Mouse (Mus musculus): Measurements from ENCODE around the gene Sumo3. TPM values are rescaled to one million over a fixed set of nuclear protein-coding genes. Genes with fewer than 3 reads are reported as not detected.

The Sumo3 gene
- polyA plus RNA-seq, 1 experiment from 2014 or later: 348 TPM

GRCm38 (mm10) chr10:77616166-77616565, 10.3 kb downstream of the Sumo3 start:
- 93% methylated on average over 9 of the region's 9 CpGs for WGBS
- H3K36me3 ChIP-seq (ENCODE audit: control insufficient read depth, insufficient read depth, low read length): peaks cover 49% of the 10 kb centered on the region
- no peaks in the 10 kb centered on the region for H3K9me3 ChIP-seq (ENCODE audit: control insufficient read depth, low read length)

DNA sequence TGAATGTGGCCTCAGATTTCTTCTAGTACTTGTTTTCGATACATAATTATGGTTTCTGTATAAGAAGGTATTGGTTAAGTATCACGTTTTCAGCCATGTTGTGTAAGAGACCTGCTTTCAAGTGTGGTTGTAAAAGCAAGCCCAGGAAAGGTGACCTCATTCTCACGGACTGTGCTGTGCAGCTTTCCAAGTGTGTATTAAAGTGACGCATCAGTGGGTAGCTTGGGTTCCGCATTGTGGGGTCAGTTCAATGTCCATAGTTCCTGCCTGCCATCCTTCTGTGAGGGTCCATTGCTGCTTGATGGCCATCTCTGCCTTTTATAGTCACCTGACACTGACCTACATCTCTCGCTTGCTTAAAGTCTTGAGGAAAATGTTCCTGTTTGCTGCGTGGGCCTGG, 11.0 kb downstream of the Sumo3 start:
- ATAC-seq (ENCODE audit: low read depth): no peak
- Histone ChIP-seq H3K4me1 (replicated peaks; ENCODE audit: control insufficient read depth, insufficient read depth, low read length) (peaks cover 8% of the 10 kb centered on the region), H3K9me3 (ENCODE audit: control insufficient read depth, low read length) (no peaks in the 10 kb centered on the region), H3K4me2 (ENCODE audit: low read depth, low read length) (no peak overlapping the region), H3K4me3 (ENCODE audit: low read length) (no peak overlapping the region), H3K27ac (ENCODE audit: low read length) (no peak overlapping the region), H3K36me3 (ENCODE audit: control insufficient read depth, insufficient read depth, low read length) (peaks cover 43% of the 10 kb centered on the region), H3K27me3 (ENCODE audit: control insufficient read depth, insufficient read depth, low read depth, low read length) (no peaks in the 10 kb centered on the region), H3K9ac (ENCODE audit: low read length) (no peak overlapping the region)
- 93% methylated on average over 7 of the region's 7 CpGs for WGBS

More at GRCm38 (mm10) chr10:77616166-77616565, 10.3 kb downstream of the Sumo3 start:
- no peak overlapping the region for H3K4me3 ChIP-seq (ENCODE audit: low read length)
- no peak overlapping the region for H3K4me2 ChIP-seq (ENCODE audit: low read depth, low read length)
- no peak overlapping the region for H3K9ac ChIP-seq (ENCODE audit: low read length)
- H3K4me1 ChIP-seq (replicated peaks; ENCODE audit: control insufficient read depth, insufficient read depth, low read length): peaks cover 3% of the 10 kb centered on the region
- no peak for ATAC-seq (ENCODE audit: low read depth)
- no peaks in the 10 kb centered on the region for H3K27me3 ChIP-seq (ENCODE audit: control insufficient read depth, insufficient read depth, low read depth, low read length)
- no peak overlapping the region for H3K27ac ChIP-seq (ENCODE audit: low read length)

DNA sequence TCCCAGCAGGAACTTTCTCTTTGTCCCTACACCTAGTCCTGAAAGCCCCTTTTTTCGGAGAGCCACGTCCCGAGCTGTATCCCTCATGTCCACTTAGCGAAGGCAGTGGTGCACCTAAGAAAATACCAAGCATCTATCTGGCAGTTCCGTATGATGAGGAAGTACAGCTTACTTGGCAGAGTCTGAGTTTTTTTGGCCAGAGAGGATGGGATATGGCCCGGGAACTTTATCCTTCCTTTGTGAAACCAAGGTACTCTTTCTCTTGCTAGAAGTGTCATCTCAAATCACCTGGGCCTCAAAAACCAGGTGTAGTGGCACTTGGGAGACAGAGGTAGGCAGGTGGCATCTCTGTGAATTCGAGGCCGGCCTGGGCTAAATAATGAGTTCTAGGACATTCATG, 15.6 kb downstream of the Sumo3 start:
- no peak; the same call in 1 of the 2 replicates for ATAC-seq (ENCODE audit: low read depth)
- H3K4me3 ChIP-seq (ENCODE audit: low read length): peak overlapping the region; percentile 65
- 77% methylated on average over 8 of the region's 8 CpGs for WGBS

GRCm38 (mm10) chr10:77622055-77622988, 16.4 kb downstream of the Sumo3 start, which contains the start of gene Ube2g2:
Gene Ube2g2 (plus strand): TSS chr10:77622275.
- peak within 1 kb of the TSS; percentile 97 for H3K9ac ChIP-seq (ENCODE audit: low read length)
- H3K27ac ChIP-seq (ENCODE audit: low read length): peak within 1 kb of the TSS; percentile 91
- peak; percentile 95 for ATAC-seq (ENCODE audit: low read depth)
- H3K4me2 ChIP-seq (ENCODE audit: low read depth, low read length): peak within 1 kb of the TSS; percentile 71
- peaks cover 11% of the 10 kb centered on the region for H3K36me3 ChIP-seq (ENCODE audit: control insufficient read depth, insufficient read depth, low read length)
- H3K4me1 ChIP-seq (replicated peaks; ENCODE audit: control insufficient read depth, insufficient read depth, low read length): peaks cover 29% of the 10 kb centered on the region
- H3K4me3 ChIP-seq (ENCODE audit: low read length): peak within 1 kb of the TSS; percentile 65
- H3K27me3 ChIP-seq (ENCODE audit: control insufficient read depth, insufficient read depth, low read depth, low read length): no peaks in the 10 kb centered on the region
- WGBS: under 1% methylated on average over 85 of the region's 96 CpGs
- H3K9me3 ChIP-seq (ENCODE audit: control insufficient read depth, low read length): no peaks in the 10 kb centered on the region

More for the DNA sequence above, 15.6 kb downstream of the Sumo3 start:
- Histone ChIP-seq H3K9ac (ENCODE audit: low read length) (peak overlapping the region; percentile 97), H3K36me3 (ENCODE audit: control insufficient read depth, insufficient read depth, low read length) (peaks cover 16% of the 10 kb centered on the region), H3K4me2 (ENCODE audit: low read depth, low read length) (peak overlapping the region; percentile 71), H3K27ac (ENCODE audit: low read length) (peak overlapping the region; percentile 91), H3K9me3 (ENCODE audit: control insufficient read depth, low read length) (no peaks in the 10 kb centered on the region), H3K27me3 (ENCODE audit: control insufficient read depth, insufficient read depth, low read depth, low read length) (no peaks in the 10 kb centered on the region), H3K4me1 (replicated peaks; ENCODE audit: control insufficient read depth, insufficient read depth, low read length) (peaks cover 26% of the 10 kb centered on the region)

DNA sequence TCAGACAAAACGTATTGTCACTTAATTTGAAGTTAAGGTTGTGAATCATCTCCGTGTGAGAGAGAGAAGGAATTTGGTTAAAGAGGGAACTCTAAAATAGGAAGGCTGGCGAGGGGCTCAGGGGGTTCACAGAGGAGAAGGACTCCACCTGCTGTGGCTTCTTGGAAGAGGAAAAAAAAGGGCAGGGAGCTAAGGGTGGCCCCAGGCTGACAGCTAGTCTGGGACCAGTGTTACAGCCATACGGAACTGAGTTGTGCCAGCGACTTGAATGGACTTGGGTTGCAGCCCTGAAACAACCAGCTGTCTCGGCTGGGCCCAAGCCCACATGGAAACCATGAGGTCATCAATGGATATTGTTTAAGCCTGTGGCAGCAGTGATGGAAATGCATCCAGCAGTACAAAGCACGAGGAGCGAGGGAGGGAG, 17.2 kb downstream of the Sumo3 start:
- Histone ChIP-seq H3K4me3 (ENCODE audit: low read length) (peak overlapping the region; percentile 65), H3K4me1 (replicated peaks; ENCODE audit: control insufficient read depth, insufficient read depth, low read length) (peaks cover 29% of the 10 kb centered on the region), H3K27me3 (ENCODE audit: control insufficient read depth, insufficient read depth, low read depth, low read length) (no peaks in the 10 kb centered on the region), H3K9me3 (ENCODE audit: control insufficient read depth, low read length) (no peaks in the 10 kb centered on the region), H3K27ac (ENCODE audit: low read length) (peak overlapping the region; percentile 91), H3K9ac (ENCODE audit: low read length) (peak overlapping the region; percentile 97), H3K36me3 (ENCODE audit: control insufficient read depth, insufficient read depth, low read length) (peaks cover 6% of the 10 kb centered on the region), H3K4me2 (ENCODE audit: low read depth, low read length) (peak overlapping the region; percentile 71)
- peak; percentile 20; the same call in 1 of the 2 replicates for ATAC-seq (ENCODE audit: low read depth)
- WGBS: 7% methylated on average over 8 of the region's 8 CpGs

DNA sequence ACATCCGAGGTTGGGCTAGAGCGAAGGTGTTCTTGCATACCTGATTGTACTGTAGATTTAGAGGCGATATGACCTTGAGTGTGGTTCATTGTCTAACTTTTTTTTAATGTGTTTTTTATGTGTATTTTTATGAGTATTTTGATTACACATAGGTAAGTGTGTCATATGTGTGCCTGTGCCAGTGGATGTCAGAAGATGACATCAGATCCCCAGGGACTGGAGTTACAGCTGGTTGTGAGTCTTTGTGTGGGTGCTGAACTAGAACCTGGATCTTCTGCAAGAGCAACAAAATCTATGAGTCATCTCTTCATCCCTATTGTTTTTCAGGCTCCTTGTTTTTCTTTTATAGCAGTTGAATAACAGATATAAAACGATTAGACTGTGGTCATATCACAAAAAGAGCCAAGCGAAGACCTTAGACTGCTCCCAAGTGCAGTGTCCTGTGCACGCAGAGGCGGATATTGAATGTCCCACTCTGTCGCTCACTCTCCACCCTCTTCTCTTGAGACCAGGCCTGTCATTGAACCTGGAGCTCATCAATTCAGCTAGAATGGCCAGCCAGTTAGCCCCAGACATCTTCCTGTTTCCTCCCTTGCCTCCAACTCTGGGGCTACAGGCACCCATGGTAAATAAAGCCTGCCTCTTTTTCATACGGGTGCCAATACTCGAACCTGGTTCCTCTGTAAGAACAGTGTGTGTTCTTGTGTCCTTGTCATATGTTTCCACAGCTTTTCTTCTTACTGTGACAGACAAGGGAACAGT, 17.9 kb downstream of the Sumo3 start:
- Histone ChIP-seq H3K27me3 (ENCODE audit: control insufficient read depth, insufficient read depth, low read depth, low read length) (no peaks in the 10 kb centered on the region), H3K27ac (ENCODE audit: low read length) (peak overlapping the region; percentile 41), H3K4me1 (replicated peaks; ENCODE audit: control insufficient read depth, insufficient read depth, low read length) (peaks cover 29% of the 10 kb centered on the region), H3K9me3 (ENCODE audit: control insufficient read depth, low read length) (no peaks in the 10 kb centered on the region), H3K4me2 (ENCODE audit: low read depth, low read length) (peak overlapping the region; percentile 71), H3K4me3 (ENCODE audit: low read length) (peak overlapping the region; percentile 65), H3K36me3 (ENCODE audit: control insufficient read depth, insufficient read depth, low read length) (peaks cover 2% of the 10 kb centered on the region; the same call in 1 of the 2 replicates), H3K9ac (ENCODE audit: low read length) (peak overlapping the region; percentile 45)
- no peak for ATAC-seq (ENCODE audit: low read depth)
- 82% methylated on average over 10 of the region's 10 CpGs for WGBS

- no peak overlapping the region for H3K4me2 ChIP-seq (ENCODE audit: low read depth, low read length)
- H3K27ac ChIP-seq (ENCODE audit: low read length): peak overlapping the region; percentile 41
- no peaks in the 10 kb centered on the region for H3K27me3 ChIP-seq (ENCODE audit: control insufficient read depth, insufficient read depth, low read depth, low read length)
- no peaks in the 10 kb centered on the region; the same call in 1 of the 2 replicates for H3K36me3 ChIP-seq (ENCODE audit: control insufficient read depth, insufficient read depth, low read length)
- no peaks in the 10 kb centered on the region for H3K9me3 ChIP-seq (ENCODE audit: control insufficient read depth, low read length)
- H3K4me3 ChIP-seq (ENCODE audit: low read length): no peak overlapping the region
- 61% methylated on average over 7 of the region's 7 CpGs for WGBS
- H3K9ac ChIP-seq (ENCODE audit: low read length): peak overlapping the region; percentile 45; the same call in 1 of the 2 replicates
- peaks cover 29% of the 10 kb centered on the region for H3K4me1 ChIP-seq (replicated peaks; ENCODE audit: control insufficient read depth, insufficient read depth, low read length)
- no peak for ATAC-seq (ENCODE audit: low read depth)
Measured at GRCm38 (mm10) chr10:77624570-77624995, 18.7 kb downstream of the Sumo3 start.

GRCm38 (mm10) chr10:77626036-77626435, 20.1 kb downstream of the Sumo3 start:
- H3K27me3 ChIP-seq (ENCODE audit: control insufficient read depth, insufficient read depth, low read depth, low read length): no peaks in the 10 kb centered on the region
- H3K4me3 ChIP-seq (ENCODE audit: low read length): no peak overlapping the region
- no peaks in the 10 kb centered on the region; the same call in none of the 2 replicates for H3K36me3 ChIP-seq (ENCODE audit: control insufficient read depth, insufficient read depth, low read length)
- no peaks in the 10 kb centered on the region for H3K9me3 ChIP-seq (ENCODE audit: control insufficient read depth, low read length)
- H3K27ac ChIP-seq (ENCODE audit: low read length): no peak overlapping the region
- no peak overlapping the region for H3K4me2 ChIP-seq (ENCODE audit: low read depth, low read length)
- no peak overlapping the region for H3K9ac ChIP-seq (ENCODE audit: low read length)
- H3K4me1 ChIP-seq (replicated peaks; ENCODE audit: control insufficient read depth, insufficient read depth, low read length): peaks cover 29% of the 10 kb centered on the region
- no peak for ATAC-seq (ENCODE audit: low read depth)
- WGBS: 76% methylated on average over 7 of the region's 7 CpGs

- H3K27ac ChIP-seq (ENCODE audit: low read length): no peak overlapping the region
- no peaks in the 10 kb centered on the region for H3K27me3 ChIP-seq (ENCODE audit: control insufficient read depth, insufficient read depth, low read depth, low read length)
- H3K9ac ChIP-seq (ENCODE audit: low read length): no peak overlapping the region
- no peak overlapping the region for H3K4me2 ChIP-seq (ENCODE audit: low read depth, low read length)
- no peaks in the 10 kb centered on the region; the same call in none of the 2 replicates for H3K36me3 ChIP-seq (ENCODE audit: control insufficient read depth, insufficient read depth, low read length)
- no peak for ATAC-seq (ENCODE audit: low read depth)
- peaks cover 27% of the 10 kb centered on the region for H3K4me1 ChIP-seq (replicated peaks; ENCODE audit: control insufficient read depth, insufficient read depth, low read length)
- WGBS: 55% methylated on average over 7 of the region's 7 CpGs
- no peaks in the 10 kb centered on the region for H3K9me3 ChIP-seq (ENCODE audit: control insufficient read depth, low read length)
- H3K4me3 ChIP-seq (ENCODE audit: low read length): no peak overlapping the region
Measured at GRCm38 (mm10) chr10:77626591-77626990, 20.7 kb downstream of the Sumo3 start.
